Mouse (Mus musculus): ENCODE measurements around the gene Cdh22.

The Cdh22 gene

DNA sequence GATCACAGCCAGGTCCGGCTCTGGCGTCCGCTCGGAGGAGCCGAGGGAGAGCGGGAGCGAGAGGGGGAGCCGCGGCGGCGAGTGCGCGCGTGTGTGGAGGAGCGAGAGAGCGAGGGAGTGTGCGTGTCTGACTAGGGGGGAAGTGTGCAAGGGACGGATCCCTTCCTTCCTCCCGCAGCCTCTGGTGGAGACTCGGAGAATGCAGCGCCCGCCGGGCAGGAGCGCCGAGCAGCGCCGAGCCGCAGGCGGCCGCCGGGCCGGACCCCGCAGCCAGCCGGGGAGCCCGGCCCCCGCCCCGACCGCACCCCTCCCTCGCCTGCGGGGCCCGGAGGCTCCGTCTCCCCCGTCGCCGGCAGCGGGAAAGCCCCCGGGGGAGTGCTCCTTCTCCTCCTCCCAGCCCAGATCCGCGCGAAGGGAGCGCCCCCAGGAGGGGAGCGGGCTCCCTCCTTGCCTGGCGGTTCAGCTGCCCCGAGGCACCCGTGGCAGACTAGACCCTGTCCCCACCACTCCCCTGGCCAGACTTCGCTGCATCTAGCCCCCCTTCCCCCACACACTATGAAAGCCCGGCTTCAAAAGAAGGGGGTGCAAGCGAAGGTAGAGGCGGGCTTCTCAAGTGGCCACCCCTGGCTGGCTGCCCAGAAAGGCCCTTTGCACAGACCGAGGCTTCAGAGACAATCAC, at the start of gene Cdh22:
TSS of gene Cdh22 (minus strand) at position 241 of the 679 bp plus-strand sequence.
- in situ Hi-C loops (cut with MboI, MseI) = no loop called here

- in situ Hi-C loops (cut with MboI, MseI) = no loop called here
Measured at GRCm38 (mm10) chr2:165284377-165284776, 49.7 kb upstream of the Cdh22 start.

- in situ Hi-C loops (cut with MboI, MseI) = no loop called here
Measured at GRCm38 (mm10) chr2:165283644-165284043, 49.0 kb upstream of the Cdh22 start.

DNA sequence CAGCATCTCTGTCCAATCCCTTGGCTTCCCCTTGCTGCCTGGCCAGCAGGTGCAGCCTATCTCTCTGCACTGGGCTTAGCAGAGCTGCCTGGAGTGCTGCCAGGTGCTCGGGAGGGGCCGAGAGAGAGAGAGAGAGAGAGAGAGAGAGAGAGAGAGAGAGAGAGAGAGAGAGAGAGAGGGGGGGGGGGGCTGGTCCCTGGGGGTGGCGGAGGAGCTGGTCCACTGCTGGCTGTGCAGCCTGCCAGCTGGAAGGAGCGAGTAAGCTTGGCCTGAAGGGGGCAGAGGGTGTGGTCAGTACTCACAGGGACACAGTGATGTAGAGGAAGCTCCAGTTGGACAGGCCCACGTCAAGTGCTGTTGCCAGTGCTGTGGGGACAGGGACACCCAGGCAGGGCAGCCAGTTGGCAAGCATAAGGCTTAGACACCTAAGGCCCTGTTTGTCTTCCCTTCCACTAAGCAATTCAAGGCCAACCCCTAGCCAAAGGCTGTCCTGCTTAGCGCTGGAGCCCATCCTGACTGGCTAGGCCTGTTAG, 47.2 kb upstream of the Cdh22 start:
- in situ Hi-C loops (cut with MboI, MseI) = no loop called here

DNA sequence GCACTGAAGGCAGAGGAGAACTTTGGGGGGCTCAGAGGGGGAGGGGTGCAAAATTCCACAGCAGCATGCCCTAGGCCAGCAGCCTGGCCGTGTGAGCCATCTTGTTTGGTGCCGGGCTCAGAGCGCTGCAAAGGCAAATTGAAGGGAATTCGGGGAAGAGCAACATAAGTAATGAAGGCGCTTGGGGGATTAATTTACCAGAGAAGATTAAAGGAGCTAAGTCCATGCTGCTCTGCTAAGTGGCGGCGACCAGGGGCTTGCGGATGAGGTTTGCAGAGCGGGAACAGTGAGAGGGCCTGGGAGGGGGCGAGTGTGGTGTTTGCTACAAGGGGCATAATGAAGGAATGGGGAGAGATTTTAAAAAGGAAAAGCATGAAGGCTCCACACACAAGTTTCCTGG, 44.7 kb upstream of the Cdh22 start:
- in situ Hi-C loops (cut with MboI, MseI) = no loop called here

DNA sequence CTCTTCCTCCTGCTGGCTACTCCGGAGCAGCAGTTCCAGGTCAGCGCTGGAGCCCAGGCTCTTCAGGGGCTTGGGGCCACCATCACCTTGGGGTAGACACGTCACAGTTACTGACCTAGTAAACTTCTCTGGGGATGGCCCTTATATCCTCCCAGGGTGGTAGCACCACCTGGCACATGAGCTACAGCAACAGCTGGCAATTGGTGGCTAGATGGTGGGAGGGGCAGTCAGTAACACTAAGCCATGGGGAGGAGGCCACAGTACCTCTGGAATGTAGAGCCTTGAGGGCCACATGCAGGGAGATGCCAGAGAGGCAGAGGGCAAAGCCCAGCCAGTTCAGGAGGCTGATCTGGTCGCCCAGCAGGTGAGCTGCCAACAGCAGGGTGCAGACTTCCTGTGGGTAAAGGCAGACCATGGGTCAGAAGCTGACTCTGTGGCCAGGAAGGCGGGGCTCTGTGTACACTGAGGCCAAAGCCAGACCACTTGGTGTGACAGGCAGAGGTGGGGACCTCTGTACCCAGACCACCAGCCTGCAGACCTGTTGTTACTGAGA, 42.6 kb upstream of the Cdh22 start:
- in situ Hi-C loops (cut with MboI, MseI) = no loop called here

GRCm38 (mm10) chr2:165275824-165276223, 41.2 kb upstream of the Cdh22 start:
- in situ Hi-C loops (cut with MboI, MseI) = no loop called here

- in situ Hi-C loops (cut with MboI, MseI) = no loop called here
Measured at GRCm38 (mm10) chr2:165275124-165275640, 40.5 kb upstream of the Cdh22 start.

DNA sequence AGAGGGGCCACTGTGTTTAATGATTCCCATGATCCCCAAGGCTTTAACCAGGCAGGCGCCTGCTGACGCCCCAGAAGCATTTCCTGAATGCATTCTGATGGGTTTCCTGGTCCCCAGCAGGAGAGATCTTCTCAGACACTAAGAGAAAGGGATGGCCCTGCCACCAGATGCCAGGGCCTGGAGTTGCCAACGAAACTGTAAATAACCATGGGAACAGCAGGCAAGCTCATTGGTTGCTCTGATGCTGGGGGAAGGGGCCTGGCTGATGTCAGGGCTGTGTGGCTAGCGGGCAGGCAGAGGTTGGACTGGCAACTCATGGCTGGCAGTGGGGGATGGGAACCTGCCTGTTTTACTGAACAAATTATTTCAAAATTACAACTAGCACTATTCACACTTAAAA, 38.9 kb upstream of the Cdh22 start:
- in situ Hi-C loops (cut with MboI, MseI) = no loop called here

DNA sequence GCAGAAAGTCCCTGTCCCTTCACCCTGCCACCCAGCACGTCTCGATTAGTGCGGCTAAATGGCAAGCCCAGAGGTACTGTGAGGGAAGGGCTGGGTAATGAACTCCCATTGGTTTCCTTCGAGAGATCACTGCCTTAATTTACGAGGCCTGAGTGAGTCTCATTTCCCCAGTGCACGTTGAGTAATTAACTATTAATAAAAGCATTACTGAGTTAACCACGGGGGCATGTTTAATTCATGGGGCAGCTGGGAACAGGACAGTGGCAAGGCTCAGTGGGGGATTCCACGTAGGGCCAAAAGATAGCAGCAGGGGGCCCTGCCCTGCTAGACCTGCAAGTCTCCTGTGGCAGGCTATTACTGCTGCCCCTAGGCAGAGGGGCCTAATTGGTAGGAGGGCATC, 36.7 kb upstream of the Cdh22 start:
- in situ Hi-C loops (cut with MboI, MseI) = no loop called here

- in situ Hi-C loops (cut with MboI, MseI) = no loop called here
Measured at GRCm38 (mm10) chr2:165270858-165271257, 36.2 kb upstream of the Cdh22 start.

DNA sequence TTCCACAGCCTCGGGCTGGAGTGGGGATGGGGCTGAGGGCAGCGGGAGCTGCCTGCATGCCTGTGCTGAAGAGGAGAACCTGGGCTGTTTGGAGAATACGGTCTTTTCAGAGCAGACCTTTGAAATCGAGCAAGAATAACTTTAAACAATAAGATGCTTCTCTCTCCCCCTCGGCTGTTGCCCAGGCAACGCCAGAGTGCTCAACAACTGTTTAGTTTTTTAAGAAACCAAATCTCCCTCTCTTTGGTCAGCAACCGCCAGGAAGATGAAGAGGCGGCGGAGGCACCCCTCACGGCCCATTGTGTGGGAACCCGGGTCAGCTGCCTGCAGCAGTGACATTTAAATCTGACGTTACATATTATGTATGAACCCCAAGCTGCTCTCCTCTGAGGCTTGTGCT, 32.1 kb upstream of the Cdh22 start:
- in situ Hi-C loops (cut with MboI, MseI) = no loop called here

DNA sequence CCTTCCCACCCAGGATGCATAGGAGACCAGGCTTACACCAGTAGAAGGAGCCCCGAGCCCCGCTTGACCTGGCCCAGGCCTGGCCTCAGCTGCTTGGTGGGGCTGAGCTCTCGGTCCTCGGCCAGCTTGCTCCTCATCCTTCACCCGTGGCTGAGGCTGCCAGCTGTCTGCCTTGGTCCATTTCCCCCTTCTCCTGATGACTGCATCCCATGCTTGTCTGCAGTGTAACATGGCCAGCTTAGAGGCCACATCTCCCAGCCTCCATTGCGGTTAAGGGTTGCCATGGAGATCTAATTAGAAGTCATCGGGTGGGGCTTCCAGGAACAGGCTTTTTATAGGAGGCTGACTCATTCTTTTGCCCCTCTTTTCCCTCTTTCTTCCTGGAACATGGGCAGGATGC, 29.2 kb upstream of the Cdh22 start:
- in situ Hi-C loops (cut with MboI, MseI) = loop anchor here (5.0 kb wide), 1 partner anchor 197 kb away; no protein-coding TSS in a partner anchor

DNA sequence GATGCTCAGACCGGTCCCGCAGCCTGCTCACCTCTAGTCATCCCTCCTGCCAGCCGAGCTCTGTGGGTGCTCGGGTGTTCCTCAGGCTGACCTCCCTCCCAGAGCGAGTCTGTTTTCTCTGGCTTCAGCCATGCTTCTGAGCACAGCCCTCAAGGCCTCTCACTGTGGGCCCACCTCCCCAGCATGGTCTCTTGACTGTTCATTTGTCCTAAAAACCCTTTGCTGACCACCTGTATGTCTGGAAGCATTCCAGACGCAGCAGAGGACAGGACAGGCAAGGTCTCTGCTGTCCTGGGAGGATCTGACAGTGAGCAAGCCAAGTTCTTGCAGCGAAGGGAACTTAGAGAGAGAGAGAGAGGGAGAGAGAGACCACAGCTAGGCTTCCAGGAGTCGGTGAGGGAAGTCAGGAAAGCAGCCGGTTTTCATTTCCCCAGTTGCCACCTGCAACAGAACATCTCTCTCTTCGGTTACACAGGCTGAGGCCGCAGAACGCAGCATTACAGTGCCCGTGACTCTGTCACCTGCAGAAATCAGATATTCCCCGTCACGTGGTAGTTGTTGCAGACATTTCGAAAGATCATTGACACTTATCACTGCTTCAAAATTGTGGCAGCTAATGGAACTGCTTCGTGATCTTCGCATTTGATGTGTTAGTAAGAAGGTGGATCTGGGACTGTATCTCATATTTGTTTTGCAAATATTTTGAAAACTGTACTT, 27.8 kb upstream of the Cdh22 start:
- in situ Hi-C loops (cut with MboI, MseI) = loop anchor here (5.0 kb wide), 1 partner anchor 195 kb away; no protein-coding TSS in a partner anchor

DNA sequence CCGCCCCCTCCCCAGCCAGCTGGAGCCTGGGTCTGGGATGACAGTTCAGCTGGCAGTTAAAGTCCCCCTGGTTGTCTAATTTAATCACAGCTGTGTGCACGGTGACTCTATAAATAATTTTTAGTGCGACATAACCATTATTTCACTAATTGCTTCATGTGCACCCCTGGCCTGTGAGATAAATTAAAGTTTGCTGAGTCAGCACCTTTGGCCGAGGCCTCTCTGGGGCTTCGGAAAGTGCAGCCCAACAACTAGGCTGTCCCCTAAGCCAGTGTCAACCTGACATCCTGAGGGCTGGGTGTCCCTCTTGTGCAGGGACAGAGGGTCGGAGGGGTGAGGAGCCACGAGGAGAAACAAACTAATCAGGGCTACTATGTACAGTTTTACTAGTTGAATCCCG, 25.2 kb upstream of the Cdh22 start:
- in situ Hi-C loops (cut with MboI, MseI) = loop anchor here (5.0 kb wide), 1 partner anchor 193 kb away; no protein-coding TSS in a partner anchor

DNA sequence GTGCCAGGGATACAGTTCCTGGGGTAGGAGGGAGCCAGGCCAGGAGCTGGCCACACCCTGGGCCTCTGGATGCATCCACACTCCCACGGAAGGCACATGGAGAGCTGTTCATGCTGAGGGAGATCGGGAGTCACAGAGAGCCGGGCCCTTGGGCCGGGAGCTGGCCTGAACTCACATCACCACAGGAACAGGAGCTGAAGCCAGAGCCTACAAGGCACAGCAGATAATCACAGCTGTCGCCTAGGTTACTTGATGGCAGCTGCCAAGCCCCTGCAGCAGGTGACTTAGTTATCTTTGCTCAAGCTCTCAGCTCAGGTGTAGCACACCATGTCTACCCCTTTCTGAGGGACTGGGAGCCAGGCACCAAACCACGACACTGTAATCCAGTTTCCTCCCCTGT, 23.7 kb upstream of the Cdh22 start:
- in situ Hi-C loops (cut with MboI, MseI) = no loop called here

GRCm38 (mm10) chr2:165257151-165257834, 22.6 kb upstream of the Cdh22 start:
- in situ Hi-C loops (cut with MboI, MseI) = no loop called here

GRCm38 (mm10) chr2:165256213-165256612, 21.6 kb upstream of the Cdh22 start:
- in situ Hi-C loops (cut with MboI, MseI) = no loop called here

- in situ Hi-C loops (cut with MboI, MseI) = no loop called here
Measured at GRCm38 (mm10) chr2:165253867-165254266, 19.2 kb upstream of the Cdh22 start.

- in situ Hi-C loops (cut with MboI, MseI) = no loop called here
Measured at GRCm38 (mm10) chr2:165253269-165253668, 18.6 kb upstream of the Cdh22 start.

GRCm38 (mm10) chr2:165252801-165253200, 18.1 kb upstream of the Cdh22 start:
- in situ Hi-C loops (cut with MboI, MseI) = no loop called here

GRCm38 (mm10) chr2:165252381-165252780, 17.7 kb upstream of the Cdh22 start:
- in situ Hi-C loops (cut with MboI, MseI) = no loop called here

Data from T-helper 2 cell (primary cell).